Mouse (Mus musculus) thymus, postnatal 36 days (tissue): ENCODE data around the gene Rfx7.
"Not testable (repeated sequence)": the region's sequence is repeated elsewhere in the genome, so short reads cannot be mapped to it uniquely, and the experiment has no call there.

Source experiments
- DNase-seq, 2 experiments: peaks; one replicate each; pipeline ENCODE4 v3.0.0; 2022; ENCODE audit warnings: mixed read lengths in 2 of 2

Gene Rfx7

DNA sequence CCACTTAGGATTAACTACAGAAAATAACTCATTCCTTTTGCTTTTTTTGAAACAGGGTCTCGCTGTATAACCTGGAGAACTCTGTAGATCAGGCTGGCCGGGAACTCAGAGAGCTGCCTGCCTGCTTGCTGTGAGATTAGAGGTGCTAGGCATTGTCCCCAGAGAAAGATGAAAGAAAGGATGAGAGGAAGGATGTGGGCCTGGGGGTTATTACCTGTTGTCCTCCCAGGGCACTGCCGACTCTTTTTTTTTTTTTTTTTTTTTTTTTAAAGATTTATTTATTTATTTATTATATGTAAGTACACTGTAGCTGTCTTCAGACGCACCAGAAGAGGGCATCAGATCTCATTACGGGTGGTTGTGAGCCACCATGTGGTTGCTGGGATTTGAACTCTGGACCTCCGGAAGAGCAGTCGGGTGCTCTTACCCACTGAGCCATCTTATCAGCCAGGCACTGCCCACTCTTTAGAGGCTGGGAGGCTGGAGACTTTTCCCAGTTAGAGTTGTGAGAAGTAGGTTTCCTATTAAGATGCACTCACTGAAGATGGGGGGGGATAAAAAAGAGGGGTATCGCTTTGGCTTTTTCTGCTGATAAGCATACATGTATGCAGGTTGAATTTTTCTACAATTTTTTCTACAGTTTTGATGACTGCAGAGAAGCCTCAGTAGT is 134.4 kb downstream of the Rfx7 start:
- not testable (repeated sequence) for DNase-seq

DNA sequence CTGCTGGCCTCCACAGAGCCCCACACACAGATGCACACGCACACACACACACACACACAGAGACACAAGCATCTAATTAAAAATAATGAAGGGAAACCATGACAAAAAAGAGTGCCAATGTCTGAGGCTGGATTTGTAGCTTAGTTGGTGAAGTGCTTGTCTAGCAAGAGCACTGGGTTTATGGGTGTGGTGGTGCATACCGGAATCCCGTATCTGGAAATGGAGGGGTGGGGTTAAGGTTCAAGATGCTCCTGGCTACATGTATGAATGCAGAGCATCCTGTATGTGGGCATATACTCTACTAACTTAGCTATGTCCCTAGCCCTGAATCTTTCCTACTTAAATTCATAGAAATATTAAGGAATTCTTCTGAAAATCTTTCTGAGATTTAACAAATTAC is 135.1 kb downstream of the Rfx7 start:
- no peak for DNase-seq

DNA sequence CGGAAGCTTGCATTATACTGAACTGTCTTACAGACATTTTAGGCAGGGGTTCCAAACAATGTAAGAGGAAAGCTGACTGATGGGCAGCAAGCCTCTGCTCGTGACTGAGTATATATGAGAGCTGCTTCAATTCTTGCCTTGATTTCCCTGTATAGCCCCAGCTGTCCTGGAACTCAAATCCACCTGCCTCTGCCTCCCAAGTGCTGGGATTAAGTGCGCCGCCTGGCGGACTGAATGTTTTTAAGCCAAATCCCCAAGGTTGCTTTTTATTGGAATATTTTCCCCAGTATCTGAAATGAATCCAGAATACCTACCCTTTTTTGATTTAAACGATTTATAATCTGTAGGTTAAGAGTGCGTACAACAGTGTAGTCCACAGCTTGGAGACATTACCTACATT is 137.3 kb downstream of the Rfx7 start:
- no peak for DNase-seq

DNA sequence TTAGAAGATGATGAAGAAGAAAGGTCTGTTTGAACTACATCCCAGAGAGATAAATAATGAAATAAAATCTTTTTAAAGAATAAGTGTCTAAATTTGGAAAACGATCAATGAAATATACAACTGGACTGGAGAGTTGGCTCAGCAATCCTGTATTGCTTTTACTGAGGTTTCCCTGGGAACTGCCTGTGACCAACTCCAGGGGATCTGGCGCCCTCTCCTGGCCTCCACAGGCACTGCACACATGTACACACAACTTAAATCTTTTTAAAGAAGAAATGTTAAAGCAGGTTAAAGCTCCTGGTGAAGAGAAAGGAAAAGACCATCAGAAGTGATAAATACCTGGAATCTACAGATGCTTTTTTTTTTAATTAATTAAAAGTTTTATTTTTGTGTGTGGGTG is 140.3 kb downstream of the Rfx7 start:
- peak; percentile 76 to 80 for DNase-seq
